Mouse (Mus musculus) ovary, postnatal 10 days (tissue): ENCODE data around the gene Rfx8.

ENCODE experiments used
- DNase-seq: peaks from one replicate; pipeline ENCODE4 v3.0.0; 2022; ENCODE audit warnings: low spot score

Rfx8 gene

GRCm38 (mm10) chr1:39734881-39735280 is 14.1 kb upstream of the Rfx8 start:
- DNase-seq, result no peak

- DNase-seq, result no peak
Observed at GRCm38 (mm10) chr1:39734311-39734710, 13.5 kb upstream of the Rfx8 start.

- DNase-seq, result no peak
Observed at GRCm38 (mm10) chr1:39733876-39734275, 13.1 kb upstream of the Rfx8 start.

- no peak for DNase-seq
Observed at GRCm38 (mm10) chr1:39732081-39732480, 11.3 kb upstream of the Rfx8 start.

- no peak for DNase-seq
Observed at GRCm38 (mm10) chr1:39731543-39731942, 10.7 kb upstream of the Rfx8 start.

- no peak for DNase-seq
Observed at GRCm38 (mm10) chr1:39730868-39731267, 10.1 kb upstream of the Rfx8 start.

GRCm38 (mm10) chr1:39729919-39730318 is 9.1 kb upstream of the Rfx8 start:
- DNase-seq, result no peak

- DNase-seq, result no peak
Observed at GRCm38 (mm10) chr1:39721351-39721726, 542 bp upstream of the Rfx8 start.

- DNase-seq, result no peak
Observed at GRCm38 (mm10) chr1:39720186-39720585, 611 bp downstream of the Rfx8 start.

GRCm38 (mm10) chr1:39715551-39715950 is 5.2 kb downstream of the Rfx8 start:
- no peak for DNase-seq

GRCm38 (mm10) chr1:39714729-39715128 is 6.1 kb downstream of the Rfx8 start:
- DNase-seq, result no peak

- DNase-seq, result no peak
Observed at GRCm38 (mm10) chr1:39713842-39714658, 6.7 kb downstream of the Rfx8 start.

- DNase-seq, result no peak
Observed at GRCm38 (mm10) chr1:39713300-39713699, 7.5 kb downstream of the Rfx8 start.

GRCm38 (mm10) chr1:39712261-39712660 is 8.5 kb downstream of the Rfx8 start:
- DNase-seq, result no peak

GRCm38 (mm10) chr1:39710604-39711003 is 10.2 kb downstream of the Rfx8 start:
- DNase-seq, result no peak

- DNase-seq, result no peak
Observed at GRCm38 (mm10) chr1:39710016-39710415, 10.8 kb downstream of the Rfx8 start.

GRCm38 (mm10) chr1:39708778-39709177 is 12.0 kb downstream of the Rfx8 start:
- no peak for DNase-seq

GRCm38 (mm10) chr1:39702216-39703046 is 18.4 kb downstream of the Rfx8 start:
- no peak for DNase-seq

GRCm38 (mm10) chr1:39701274-39701602 is 19.6 kb downstream of the Rfx8 start:
- no peak for DNase-seq

- no peak for DNase-seq
Observed at GRCm38 (mm10) chr1:39700599-39701273, 20.1 kb downstream of the Rfx8 start.

GRCm38 (mm10) chr1:39698456-39698855 is 22.3 kb downstream of the Rfx8 start:
- no peak for DNase-seq

- DNase-seq, result no peak
Observed at GRCm38 (mm10) chr1:39695198-39695597, 25.6 kb downstream of the Rfx8 start.

GRCm38 (mm10) chr1:39694756-39695155 is 26.0 kb downstream of the Rfx8 start:
- DNase-seq, result no peak
